Mouse (Mus musculus) adrenal gland, adult 2 months (tissue): Measurements from ENCODE around the gene Syt16. TPM values are rescaled to one million over a fixed set of nuclear protein-coding genes. Genes with fewer than 3 reads are reported as not detected.

Experiments used
- DNase-seq: peaks from one replicate; pipeline ENCODE4 v3.0.0; 2021
- long read RNA-seq: library from polyadenylated mRNA; stranded (forward); transcript quantifications from one replicate; pipeline ENCODE4 v2.0.0, GENCODE M21; 2021
- polyA plus RNA-seq: library from polyadenylated mRNA; depleted of rRNA; stranded (reverse); fragments of >200 nt; gene quantifications from 2 replicates; pipeline ENCODE4 v1.2.3, GENCODE M21; 2012; rRNA removed
- total RNA-seq, 2 experiments: library from RNA; stranded (reverse); gene quantifications; 2 replicates each; pipeline ENCODE4 v1.2.3; 2021

Gene Syt16
- total RNA-seq (under 1 TPM; 0.52 to 0.66 TPM), polyA plus RNA-seq (0.13 and 0.67 TPM in 2 replicates)
- long read RNA-seq, full-length matches to known transcripts: 3 of 3 reads
- long read RNA-seq, partial matches to known transcripts: 0 of 3 reads
- long read RNA-seq, other reads (novel, unspliced or antisense): 0 of 3 reads

GRCm38 (mm10) chr12:73997297-73998127 lies at the start of gene Syt16:
TSS of gene Syt16 (plus strand) at chr12:73997661.
- no peak for DNase-seq

GRCm38 (mm10) chr12:73948415-73948814 lies 49.0 kb upstream of the Syt16 start:
- no peak for DNase-seq

- DNase-seq: peak; percentile 71
Observed at GRCm38 (mm10) chr12:73949318-73950058, 48.0 kb upstream of the Syt16 start.

GRCm38 (mm10) chr12:73952879-73953278 lies 44.6 kb upstream of the Syt16 start:
- peak; percentile 36 for DNase-seq

GRCm38 (mm10) chr12:73953420-73954186 lies 43.9 kb upstream of the Syt16 start:
- DNase-seq: peak; percentile 15

GRCm38 (mm10) chr12:73954785-73955184 lies 42.7 kb upstream of the Syt16 start:
- DNase-seq: no peak

- no peak for DNase-seq
Observed at GRCm38 (mm10) chr12:73957676-73958075, 39.8 kb upstream of the Syt16 start.

GRCm38 (mm10) chr12:73958830-73959229 lies 38.6 kb upstream of the Syt16 start:
- no peak for DNase-seq

- DNase-seq: peak; percentile 97
Observed at GRCm38 (mm10) chr12:73964291-73965281, 32.9 kb upstream of the Syt16 start, which contains the start of gene Snapc1. TSS of gene Snapc1 (plus strand) at chr12:73964481.

- DNase-seq: no peak
Observed at GRCm38 (mm10) chr12:73969142-73969541, 28.3 kb upstream of the Syt16 start.

- no peak for DNase-seq
Observed at GRCm38 (mm10) chr12:73974584-73974983, 22.9 kb upstream of the Syt16 start.

GRCm38 (mm10) chr12:73978144-73978543 lies 19.3 kb upstream of the Syt16 start:
- no peak for DNase-seq

GRCm38 (mm10) chr12:73979667-73980066 lies 17.8 kb upstream of the Syt16 start:
- no peak for DNase-seq

GRCm38 (mm10) chr12:73982533-73982932 lies 14.9 kb upstream of the Syt16 start:
- peak; percentile 32 for DNase-seq

- no peak for DNase-seq
Observed at GRCm38 (mm10) chr12:73986299-73986698, 11.2 kb upstream of the Syt16 start.

GRCm38 (mm10) chr12:73988393-73989008 lies 9.0 kb upstream of the Syt16 start:
- no peak for DNase-seq

- peak; percentile 30 for DNase-seq
Observed at GRCm38 (mm10) chr12:73989594-73989993, 7.9 kb upstream of the Syt16 start.

GRCm38 (mm10) chr12:73996906-73997296 lies 560 bp upstream of the Syt16 start:
- no peak for DNase-seq

- no peak for DNase-seq
Observed at GRCm38 (mm10) chr12:73998128-73998456, 631 bp downstream of the Syt16 start.

GRCm38 (mm10) chr12:74002449-74002848 lies 5.0 kb downstream of the Syt16 start:
- no peak for DNase-seq
